Mouse (Mus musculus): ENCODE measurements around the gene Vps16.
A peak's percentile ranks its signal among the peaks of the same experiment; 100 is the strongest.

Gene Vps16

GRCm38 (mm10) chr2:130423397-130424125, 578 bp upstream of the Vps16 start:
- peak in 1 of 2 experiments; percentile 90 for DNase-seq

GRCm38 (mm10) chr2:130425112-130425511, 973 bp downstream of the Vps16 start:
- DNase-seq = peak in 1 of 2 experiments; percentile 40

GRCm38 (mm10) chr2:130429851-130430250, 5.7 kb downstream of the Vps16 start:
- DNase-seq = no peak

- no peak for DNase-seq
Observed at GRCm38 (mm10) chr2:130430484-130430883, 6.3 kb downstream of the Vps16 start.

GRCm38 (mm10) chr2:130432157-130432556, 8.0 kb downstream of the Vps16 start:
- no peak for DNase-seq

- peak in 1 of 2 experiments; percentile 62 for DNase-seq
Observed at GRCm38 (mm10) chr2:130433152-130433551, 9.0 kb downstream of the Vps16 start.

GRCm38 (mm10) chr2:130436769-130437168, 12.6 kb downstream of the Vps16 start:
- no peak for DNase-seq

GRCm38 (mm10) chr2:130438861-130439260, 14.7 kb downstream of the Vps16 start:
- DNase-seq = no peak

GRCm38 (mm10) chr2:130439840-130440480, 15.8 kb downstream of the Vps16 start:
- peak in 1 of 2 experiments; percentile 39 for DNase-seq

- no peak for DNase-seq
Observed at GRCm38 (mm10) chr2:130442162-130442561, 18.0 kb downstream of the Vps16 start.

- DNase-seq = no peak
Observed at GRCm38 (mm10) chr2:130448449-130448848, 24.3 kb downstream of the Vps16 start.

- no peak for DNase-seq
Observed at GRCm38 (mm10) chr2:130449021-130449793, 25.1 kb downstream of the Vps16 start.

- DNase-seq = peak; percentile 96
Observed at GRCm38 (mm10) chr2:130449794-130450433, 25.8 kb downstream of the Vps16 start, which contains the start of gene Ptpra. TSS of gene Ptpra (plus strand) at chr2:130450278.

- DNase-seq = peak in 1 of 2 experiments; percentile 84
Observed at GRCm38 (mm10) chr2:130450434-130450796, 26.3 kb downstream of the Vps16 start.

- no peak for DNase-seq
Observed at GRCm38 (mm10) chr2:130451086-130451726, 27.1 kb downstream of the Vps16 start.

- DNase-seq = peak in 1 of 2 experiments; percentile 28
Observed at GRCm38 (mm10) chr2:130451727-130452090, 27.6 kb downstream of the Vps16 start.

GRCm38 (mm10) chr2:130452266-130452665, 28.1 kb downstream of the Vps16 start:
- DNase-seq = no peak

- peak in 1 of 2 experiments; percentile 31 for DNase-seq
Observed at GRCm38 (mm10) chr2:130453421-130453820, 29.3 kb downstream of the Vps16 start.

GRCm38 (mm10) chr2:130454748-130455370, 30.7 kb downstream of the Vps16 start:
- DNase-seq = peak; percentile 73 to 79

- DNase-seq = peak in 1 of 2 experiments; percentile 55
Observed at GRCm38 (mm10) chr2:130457871-130458270, 33.7 kb downstream of the Vps16 start.

- DNase-seq = no peak
Observed at GRCm38 (mm10) chr2:130459576-130459975, 35.4 kb downstream of the Vps16 start.
